Mouse (Mus musculus): ENCODE results near the gene Cntnap1. TPM values are rescaled to one million over a fixed set of nuclear protein-coding genes. Genes with fewer than 3 reads are reported as not detected.

Cntnap1 gene
- total RNA-seq, 2 experiments from 2014 or later: 59.0 to 61.4 TPM

DNA sequence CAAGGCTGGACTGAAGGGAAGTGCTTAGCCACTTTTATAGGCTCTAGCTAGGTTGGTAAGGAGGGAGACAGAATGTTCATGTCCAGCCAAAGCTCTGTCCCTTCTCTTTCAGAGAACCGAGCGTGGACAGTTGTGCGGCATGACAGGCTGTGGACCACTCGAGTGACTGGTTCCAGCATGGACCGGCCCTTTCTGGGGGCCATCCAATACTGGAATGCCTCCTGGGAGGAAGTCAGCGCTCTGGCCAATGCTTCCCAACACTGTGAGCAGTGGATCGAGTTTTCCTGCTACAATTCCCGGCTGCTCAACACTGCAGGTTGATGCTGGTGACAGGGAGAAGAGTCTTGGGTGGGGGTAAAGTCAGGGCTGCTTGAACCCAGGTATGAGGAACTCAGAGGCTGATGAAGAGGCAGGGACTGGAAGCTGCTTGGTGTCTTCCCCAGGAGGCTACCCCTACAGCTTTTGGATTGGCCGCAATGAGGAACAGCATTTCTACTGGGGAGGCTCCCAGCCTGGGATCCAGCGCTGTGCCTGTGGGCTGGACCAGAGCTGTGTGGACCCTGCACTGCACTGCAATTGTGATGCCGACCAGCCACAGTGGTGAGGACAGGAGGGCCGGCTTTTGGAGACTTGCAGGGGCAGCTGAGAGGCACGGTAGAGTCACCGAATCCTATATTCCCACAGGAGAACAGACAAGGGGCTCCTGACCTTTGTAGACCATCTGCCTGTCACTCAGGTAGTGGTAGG lies 12.6 kb downstream of the Cntnap1 start:
- DNase-seq (ENCODE audit: low spot score in 2 of 2): no peak

DNA sequence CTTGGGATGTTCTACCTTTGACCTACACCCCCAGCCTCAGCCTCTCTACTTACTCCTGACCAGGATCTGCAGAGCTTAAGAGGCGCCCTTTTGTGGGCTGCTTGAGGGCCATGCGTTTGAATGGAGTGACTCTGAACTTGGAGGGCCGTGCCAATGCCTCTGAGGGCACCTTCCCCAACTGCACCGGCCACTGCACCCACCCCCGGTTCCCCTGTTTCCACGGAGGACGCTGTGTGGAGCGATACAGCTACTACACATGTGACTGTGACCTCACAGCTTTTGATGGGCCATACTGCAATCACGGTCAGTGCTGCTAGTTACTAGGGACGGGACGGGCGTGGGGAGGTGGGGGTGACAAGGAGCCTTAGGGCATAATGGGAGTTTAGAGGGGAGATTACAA lies 14.7 kb downstream of the Cntnap1 start:
- no peak for DNase-seq (ENCODE audit: low spot score in 2 of 2)

DNA sequence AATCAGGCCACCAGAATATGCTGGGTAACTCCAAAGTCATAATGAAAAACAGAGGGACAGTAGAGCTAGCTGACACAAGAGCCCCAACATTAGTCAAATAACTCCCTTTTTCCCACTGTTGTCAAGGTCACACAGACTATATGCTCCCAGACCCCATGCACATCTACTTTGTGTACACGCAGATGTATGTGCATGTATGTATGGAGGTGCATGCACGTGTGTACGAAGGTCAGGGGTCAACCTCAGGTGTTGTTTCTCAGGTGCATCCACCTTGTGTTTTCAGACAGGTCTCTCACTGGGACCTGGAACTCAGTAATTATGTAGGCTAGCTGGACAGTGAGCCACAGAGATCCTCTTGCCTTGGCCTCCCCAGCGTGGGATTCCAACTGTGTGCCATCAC lies 15.1 kb downstream of the Cntnap1 start:
- no peak for DNase-seq (ENCODE audit: low spot score in 2 of 2)

DNA sequence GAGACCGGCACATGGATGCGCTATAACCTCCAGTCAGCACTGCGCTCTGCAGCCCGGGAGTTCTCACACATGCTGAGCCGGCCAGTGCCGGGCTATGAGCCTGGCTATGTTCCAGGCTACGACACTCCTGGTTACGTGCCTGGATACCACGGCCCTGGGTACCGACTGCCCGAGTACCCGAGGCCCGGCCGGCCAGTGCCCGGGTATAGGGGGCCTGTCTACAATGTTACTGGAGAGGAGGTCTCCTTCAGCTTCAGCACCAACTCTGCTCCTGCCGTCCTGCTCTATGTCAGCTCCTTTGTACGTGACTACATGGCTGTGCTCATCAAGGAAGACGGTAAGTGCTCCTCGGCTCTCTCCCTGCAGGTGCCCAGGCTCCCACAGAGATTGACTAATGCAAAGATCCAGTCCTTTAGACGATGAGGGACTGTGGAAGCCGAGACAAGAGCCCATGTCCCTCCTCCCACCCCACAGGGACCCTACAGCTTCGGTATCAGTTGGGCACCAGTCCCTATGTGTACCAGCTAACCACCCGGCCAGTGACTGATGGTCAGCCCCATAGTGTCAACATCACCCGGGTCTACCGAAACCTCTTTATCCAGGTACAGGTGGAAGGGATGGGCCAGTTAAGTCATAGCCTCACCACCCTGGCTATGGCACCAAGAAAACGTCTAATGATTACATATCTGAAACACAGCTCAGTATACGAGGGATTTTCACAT lies 16.4 kb downstream of the Cntnap1 start:
- DNase-seq (ENCODE audit: low spot score in 2 of 2): no peak

DNA sequence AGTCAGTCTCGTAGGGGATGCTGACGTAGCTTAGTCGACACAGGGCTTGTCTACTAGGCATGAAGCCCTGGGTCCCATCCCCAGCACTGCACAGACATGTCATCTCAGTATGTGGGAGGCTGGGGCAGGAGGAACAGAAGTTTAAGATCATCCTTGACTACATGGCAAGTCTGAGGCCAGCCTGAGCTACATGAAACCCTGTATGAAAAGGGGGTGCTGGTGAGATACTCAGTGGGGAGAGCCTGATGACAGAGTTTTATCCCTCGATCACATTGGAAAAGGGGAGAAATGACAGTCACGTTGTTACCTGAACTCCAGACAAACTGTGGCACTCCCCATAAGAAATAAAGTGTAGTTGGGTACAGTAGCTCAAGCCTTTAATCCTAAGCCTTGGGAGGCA lies 17.2 kb downstream of the Cntnap1 start:
- DNase-seq (ENCODE audit: low spot score in 2 of 2): no peak

DNA sequence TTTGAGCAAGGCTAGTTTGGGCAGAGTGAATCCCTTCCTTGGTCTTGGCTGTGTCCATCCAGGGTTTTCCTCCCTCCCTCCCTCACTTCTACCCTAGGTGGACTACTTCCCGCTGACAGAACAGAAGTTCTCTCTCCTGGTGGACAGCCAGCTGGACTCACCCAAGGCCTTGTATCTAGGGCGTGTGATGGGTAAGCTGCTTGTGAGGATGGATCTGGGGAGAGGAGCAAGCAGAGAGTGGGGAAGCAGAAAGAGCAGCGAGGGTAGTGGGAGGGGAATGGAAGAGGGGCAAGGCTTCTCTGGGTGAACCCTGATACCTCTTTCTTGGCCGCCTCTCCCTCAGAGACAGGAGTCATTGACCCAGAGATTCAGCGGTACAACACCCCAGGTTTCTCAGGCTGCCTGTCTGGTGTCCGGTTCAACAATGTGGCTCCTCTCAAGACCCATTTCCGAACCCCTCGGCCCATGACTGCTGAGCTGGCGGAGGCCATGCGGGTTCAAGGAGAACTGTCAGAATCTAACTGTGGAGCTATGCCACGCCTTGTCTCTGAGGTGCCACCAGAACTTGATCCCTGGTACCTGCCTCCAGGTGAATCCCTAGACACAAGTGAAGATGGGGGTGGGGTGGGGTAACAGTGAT lies 18.0 kb downstream of the Cntnap1 start:
- DNase-seq (ENCODE audit: low spot score in 2 of 2): no peak

DNA sequence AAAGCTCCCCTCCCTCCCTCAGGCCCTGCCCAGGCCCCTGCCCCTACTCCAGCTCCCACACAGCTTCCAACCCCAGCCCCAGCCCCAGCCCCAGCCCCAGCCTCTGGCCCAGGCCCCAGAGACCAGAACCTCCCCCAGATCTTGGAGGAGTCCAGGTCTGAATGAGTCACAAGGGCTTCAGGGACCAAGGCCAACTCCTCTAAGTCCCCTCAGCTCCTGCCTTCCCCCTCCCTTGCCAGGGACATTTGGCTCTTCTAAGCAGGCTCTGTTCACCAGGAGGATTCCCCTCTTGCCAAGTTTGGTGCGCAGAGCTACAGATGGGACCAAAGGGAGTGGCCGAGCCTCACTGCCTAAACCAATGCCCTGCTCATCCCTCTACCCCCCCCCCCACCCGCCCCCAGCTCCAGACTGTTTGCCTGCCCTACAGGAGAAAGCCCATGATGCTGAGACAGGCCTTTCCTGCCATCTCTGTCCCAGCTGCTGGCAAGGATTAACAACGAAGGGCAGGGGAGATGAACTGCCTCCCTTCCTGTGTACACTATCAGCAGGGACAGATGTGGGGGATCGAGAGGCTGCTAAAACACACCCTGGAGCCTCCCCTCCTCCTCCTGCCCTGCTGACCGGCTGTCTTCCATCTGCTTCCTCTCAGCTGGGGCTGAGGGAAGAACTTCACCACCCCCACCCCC lies 19.3 kb downstream of the Cntnap1 start:
- DNase-seq (ENCODE audit: low spot score in 2 of 2): peak; percentile 55 to 67

DNA sequence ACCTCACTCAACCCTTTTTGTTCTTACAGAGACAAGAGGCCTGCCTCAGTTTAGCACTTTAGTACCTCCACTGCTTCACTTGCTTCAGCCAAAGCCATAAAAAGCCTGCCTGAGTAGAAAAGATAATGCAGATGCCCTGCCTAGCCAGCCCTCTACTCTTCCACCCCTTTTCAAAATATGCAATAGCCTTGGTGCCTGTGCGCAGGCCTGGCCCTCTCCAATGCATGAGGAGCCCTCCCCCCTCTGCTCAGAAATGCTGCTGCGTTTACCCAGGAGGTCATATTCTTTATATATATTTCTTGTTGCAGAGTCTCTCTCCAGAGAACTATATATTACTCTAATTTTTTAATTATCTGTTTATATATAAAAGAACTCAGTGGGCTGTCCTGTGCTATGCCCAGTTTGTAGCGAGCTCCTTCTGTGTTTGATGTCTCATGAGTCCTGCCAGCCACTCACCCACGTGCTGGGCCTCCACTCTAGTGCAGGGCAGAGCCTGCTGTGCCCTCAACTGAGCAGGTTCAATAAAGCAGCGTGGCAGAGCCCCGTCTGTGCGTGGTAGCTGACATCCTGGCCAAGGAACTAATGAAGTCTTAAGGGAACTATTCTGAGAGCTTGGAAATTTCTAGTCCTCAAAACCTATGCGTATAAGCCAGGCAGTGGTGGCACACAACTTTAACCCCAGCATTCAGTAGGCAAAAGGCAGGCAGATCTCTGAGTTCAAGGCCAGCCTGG lies 20.0 kb downstream of the Cntnap1 start:
- DNase-seq (ENCODE audit: low spot score in 2 of 2): no peak

DNA sequence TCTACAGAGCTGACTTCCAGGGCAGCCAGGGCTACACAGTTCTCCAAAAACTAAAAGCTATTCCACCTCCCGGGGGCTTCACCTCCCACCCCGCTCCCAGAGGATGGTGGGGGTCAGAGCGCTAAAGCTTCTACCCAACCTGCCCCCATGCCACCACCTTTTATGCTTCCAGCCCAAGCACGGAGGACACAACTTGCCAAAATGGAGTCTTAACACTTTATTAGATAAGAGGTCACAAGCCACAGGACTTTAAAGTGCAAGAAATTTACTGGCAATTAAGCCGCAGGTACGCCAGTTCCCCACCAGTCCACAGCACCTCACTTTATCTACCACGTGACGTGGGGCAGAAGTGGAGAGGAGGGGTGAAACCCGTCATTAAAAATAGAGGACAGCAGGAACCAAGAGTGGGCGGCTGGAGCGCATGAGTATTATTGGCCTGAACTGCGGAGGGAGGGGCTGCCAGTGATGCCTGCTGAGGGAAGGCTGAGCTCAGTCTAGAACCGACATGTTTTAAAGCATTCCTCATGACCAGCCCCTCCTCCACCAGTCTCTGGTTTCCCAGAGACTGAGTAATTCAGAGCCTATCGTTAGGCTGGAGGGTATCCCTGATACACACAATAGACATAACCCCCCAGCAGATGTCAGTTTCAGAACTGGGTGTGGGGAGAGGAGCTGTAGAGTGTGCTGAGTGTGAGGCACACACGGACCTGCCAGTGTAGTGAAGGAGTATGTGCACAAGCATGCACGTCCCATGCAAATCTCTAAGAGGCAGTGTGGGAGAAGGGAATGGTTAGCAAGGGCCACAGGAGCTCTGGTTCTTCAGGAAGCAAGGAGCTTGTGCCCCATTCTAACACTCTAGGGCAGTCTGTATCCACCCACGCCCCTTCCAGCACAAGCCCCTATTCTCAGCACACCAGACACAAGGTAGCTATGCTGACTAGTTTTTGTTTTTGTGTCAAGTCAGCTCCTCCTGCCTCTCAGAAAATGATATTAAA lies 20.9 kb downstream of the Cntnap1 start:
- DNase-seq (ENCODE audit: low spot score in 2 of 2): no peak

DNA sequence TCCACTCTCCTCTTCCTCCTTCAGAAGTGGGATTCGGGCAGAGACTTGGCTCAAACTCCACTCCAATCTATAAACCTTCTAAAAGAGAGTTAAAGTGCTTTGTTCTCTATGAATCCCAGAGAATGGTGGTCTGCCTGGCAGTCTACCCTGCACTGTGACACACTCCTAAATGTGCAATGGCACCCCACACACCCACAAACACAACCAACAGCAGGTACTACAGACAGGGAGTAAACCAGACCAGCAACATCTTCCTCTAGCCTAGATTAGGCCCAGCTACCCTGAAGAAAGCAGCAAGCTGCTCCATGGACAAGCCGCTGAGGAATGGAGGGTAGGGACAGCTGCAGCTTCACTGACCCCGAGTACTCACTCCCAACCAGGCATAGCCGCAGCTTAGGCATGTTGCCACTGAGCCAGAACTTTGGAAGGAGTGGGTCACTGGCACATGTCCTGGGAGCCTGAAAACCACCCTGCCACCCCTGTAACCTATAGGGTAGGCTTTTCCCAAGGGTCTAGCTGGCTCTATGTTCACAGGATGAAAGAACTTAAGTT lies 21.7 kb downstream of the Cntnap1 start:
- no peak for DNase-seq (ENCODE audit: low spot score in 2 of 2)

DNA sequence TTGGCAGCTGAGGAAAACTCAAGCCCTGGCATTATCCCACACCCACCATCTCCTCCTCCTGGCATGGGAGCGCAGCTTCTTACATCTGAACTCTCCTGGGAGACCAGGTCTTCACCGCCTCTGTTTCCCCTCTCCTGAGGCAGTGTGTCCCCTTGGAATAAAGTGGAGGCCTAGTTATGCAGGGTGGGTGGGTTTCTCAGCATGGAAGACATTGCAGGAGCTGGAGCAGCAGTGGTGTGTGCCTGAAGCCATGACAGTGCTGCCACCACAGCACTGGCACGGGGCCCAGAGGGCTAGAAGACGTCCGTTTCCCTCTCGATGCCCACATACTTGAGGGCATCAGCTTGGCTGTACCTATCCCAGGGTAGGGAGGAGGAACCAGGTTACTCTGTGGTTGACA lies 22.3 kb downstream of the Cntnap1 start:
- DNase-seq (ENCODE audit: low spot score in 2 of 2): no peak

DNA sequence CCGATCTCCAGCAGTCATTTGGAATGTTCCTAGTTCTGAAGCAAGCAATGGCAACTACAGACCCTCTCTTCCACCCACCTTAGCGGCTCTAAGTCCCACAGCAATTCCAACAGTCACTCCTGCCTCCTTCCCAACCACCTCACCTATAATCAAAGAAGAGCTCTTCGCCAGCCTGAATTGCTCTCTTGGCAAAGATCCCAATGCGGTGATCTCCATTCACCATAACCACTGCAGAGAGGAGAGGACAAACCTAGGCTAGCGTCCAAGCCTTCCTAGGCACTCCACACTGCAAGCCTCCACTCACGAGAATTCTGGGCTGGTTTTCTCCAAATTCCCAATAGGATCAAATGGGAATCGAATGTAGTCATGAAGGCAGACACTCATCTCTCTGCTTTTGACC lies 22.8 kb downstream of the Cntnap1 start:
- no peak for DNase-seq (ENCODE audit: low spot score in 2 of 2)

DNA sequence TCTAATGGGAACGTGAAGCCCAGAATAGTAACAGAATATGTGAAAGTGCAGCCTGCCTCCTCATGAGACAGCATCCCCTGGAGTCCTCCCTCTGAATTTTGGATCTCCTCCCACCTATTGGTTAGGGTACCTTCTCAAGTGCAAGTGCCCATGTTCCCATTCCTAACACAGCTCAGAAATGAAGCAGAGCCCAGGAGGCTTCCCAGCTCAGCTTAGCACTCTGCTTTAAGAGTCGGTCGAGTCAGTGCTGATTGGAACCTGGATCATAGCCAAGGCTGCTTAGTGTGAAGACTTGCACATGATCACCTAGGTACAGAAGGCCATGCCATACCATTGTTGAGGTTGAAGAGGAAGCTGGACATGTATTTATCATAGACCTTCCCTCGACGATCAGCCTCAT lies 23.8 kb downstream of the Cntnap1 start:
- no peak for DNase-seq (ENCODE audit: low spot score in 2 of 2)

DNA sequence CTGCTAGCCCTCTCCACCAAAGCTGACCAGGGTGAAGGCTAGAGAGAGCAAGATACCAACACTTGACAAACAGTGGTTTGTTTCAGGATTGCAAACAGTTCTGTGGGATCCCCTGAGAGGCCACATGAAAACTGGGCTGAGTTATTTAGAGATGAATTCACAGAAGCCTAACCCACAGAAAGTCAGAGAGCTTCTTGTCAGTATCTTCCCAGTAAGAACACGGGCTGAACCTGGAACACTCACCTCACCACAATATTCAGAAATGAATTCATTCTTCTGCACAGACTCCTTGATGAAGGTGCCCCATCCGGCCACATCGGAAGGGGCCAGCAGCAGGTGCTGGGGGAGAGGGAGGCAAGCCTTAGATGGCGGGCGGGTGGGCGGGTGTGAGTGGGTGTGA lies 24.3 kb downstream of the Cntnap1 start:
- DNase-seq (ENCODE audit: low spot score in 2 of 2): no peak

DNA sequence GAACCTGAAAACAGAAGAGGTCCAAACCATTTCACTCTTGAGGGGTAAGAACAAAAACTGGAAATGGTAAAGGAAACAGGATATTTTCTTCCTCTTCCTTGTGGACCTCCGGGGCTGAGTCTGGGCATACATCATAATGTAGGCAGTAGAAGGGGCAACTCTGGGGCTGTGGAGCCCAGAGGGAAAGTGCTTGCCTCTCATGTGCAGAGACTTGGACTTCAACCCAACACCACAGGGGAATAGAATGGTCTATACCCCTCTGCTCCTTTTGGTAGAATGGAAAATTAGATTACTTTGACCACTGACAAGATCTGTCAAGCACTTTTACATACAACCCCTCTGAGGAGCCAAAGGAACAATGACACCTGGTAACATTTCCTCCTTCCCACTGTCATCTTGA lies 24.8 kb downstream of the Cntnap1 start:
- DNase-seq (ENCODE audit: low spot score in 2 of 2): no peak

DNA sequence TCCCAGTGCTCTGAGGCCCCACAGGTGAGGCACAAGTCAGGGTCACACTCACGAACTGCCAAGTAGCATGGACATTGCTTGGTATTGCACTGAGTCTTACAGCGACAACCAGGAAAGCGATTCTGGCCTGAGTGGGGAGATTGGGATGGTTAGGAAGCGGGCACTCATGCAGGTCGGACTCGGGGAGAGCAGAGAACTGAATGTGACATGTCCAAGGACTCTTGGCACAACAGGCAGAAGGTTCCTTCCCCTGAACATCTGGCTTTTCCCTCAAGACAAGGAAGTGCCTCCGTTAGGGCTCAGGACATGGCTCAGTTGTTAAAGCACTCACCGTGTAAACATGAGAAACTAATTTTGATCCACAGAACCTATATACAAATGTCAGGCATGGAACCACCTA lies 25.2 kb downstream of the Cntnap1 start:
- no peak for DNase-seq (ENCODE audit: low spot score in 2 of 2)

DNA sequence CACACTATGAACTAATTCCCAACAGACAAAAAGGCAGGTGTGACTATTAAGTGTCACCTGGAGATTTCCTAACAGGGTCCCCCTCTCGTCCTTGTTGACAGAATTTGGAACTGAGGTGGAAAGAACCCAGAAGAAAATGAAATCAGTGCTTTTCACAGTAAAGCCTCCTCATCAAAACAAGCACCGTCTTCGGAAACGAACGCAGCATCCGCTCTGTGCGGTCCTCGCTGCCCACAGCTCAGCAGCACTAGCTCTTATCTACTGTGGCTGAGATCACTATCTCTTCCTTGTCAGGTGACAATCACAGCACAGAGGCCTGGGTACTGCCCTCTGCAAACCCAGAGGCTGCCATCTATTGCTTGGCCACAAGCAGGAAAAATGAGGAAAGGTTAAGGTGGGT lies 25.9 kb downstream of the Cntnap1 start:
- DNase-seq (ENCODE audit: low spot score in 2 of 2): no peak

DNA sequence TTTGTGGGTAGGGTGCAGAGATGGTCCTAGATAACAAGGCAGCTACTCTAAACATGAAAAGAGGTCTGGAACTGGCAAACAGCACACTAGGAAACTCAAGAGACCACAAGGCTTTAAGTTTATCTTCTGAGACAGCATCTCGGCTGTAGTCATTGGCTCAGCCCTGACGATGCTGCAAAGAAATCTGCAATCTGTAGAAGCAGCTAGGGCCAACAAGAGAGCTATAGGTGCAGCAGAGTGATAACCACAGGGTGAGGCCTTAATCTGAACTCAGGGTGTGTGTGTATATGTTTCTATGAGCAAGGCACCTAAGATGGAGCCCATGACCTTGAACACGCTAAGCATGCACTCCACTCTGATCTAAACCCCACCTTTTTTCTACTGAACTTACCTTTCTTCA lies 29.2 kb downstream of the Cntnap1 start:
- DNase-seq (ENCODE audit: low spot score in 2 of 2): no peak

DNA sequence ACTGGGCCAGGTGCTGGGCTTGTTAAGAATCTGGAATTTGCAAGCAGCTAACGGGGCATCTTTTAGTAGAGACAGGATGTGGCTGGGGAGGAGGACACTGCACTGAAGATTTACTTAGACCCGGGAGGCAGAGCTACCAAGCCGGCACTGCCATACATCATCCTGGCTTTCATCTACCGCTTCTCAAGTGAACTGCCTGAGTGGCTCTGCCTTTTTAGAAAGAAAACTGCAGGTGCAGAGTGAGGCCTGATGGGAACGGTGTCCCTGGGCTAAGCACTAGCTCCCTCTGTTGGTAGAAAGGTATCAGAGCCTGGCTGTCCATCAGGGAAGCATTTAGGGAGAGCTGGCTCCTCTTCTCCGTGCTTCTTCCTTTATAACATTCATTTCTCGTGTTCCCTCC lies 30.7 kb downstream of the Cntnap1 start:
- peak in 1 of 2 experiments; percentile 66 for DNase-seq (ENCODE audit: low spot score in 2 of 2)

DNA sequence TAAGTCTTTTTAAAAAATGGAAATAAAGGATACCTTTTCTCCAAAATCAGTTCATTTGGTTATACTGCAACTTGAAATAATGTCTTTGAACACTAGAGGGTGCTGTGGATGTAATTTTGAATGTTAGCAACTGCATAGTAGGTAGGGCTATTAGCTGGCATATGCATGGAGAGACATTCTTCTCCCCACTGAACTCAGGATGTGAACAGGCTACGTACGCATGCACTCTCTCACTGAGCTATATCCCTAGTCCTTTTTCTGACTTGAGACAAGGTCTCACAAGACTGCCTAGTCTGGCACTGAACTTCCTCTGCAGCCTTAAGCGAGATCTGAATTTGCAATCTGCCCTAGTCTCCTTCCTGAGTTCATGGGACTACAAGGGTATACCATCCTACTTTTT lies 41.6 kb downstream of the Cntnap1 start:
- DNase-seq (ENCODE audit: low spot score in 2 of 2): peak; percentile 18 to 20

Data from layer of hippocampus, postnatal 10 days (tissue).